Mouse (Mus musculus) erythroblast, embryonic 14.5 days (primary cell): ENCODE results near the gene Atg10.

Experiments used
- GATA1 ChIP-seq: IDR thresholded peaks from 2 replicates; pipeline ENCODE4 v1.6.1; 2012; ENCODE audit warnings: low read length, inconsistent platforms, mixed read lengths
- TAL1 ChIP-seq: IDR thresholded peaks from 3 replicates; pipeline ENCODE4 v1.6.1; 2012; ENCODE audit warnings: low read length, inconsistent platforms, mixed read lengths

- TF ChIP-seq GATA1, result no peak
- TF ChIP-seq TAL1, result no peak
Measured at GRCm38 (mm10) chr13:91037405-91037804, 186.4 kb downstream of the Atg10 start.
